Mouse (Mus musculus) inflammation-experienced regulatory T-cells, adult 6 months (primary cell): ENCODE measurements around the gene Hint3. TPM values are rescaled to one million over a fixed set of nuclear protein-coding genes. Genes with fewer than 3 reads are reported as not detected.
"Not testable (repeated sequence)": the region's sequence is repeated elsewhere in the genome, so short reads cannot be mapped to it uniquely, and the experiment has no call there.

Source experiments
- ATAC-seq: one replicate; pipeline ENCODE4 v1.8.0; 2017
- polyA plus RNA-seq, 3 experiments: library from polyadenylated mRNA; unstranded; fragments of 100-300 nt; shearing (Covaris generic); gene quantifications; one replicate each; pipeline ENCODE4 v1.2.1; 2017

The Hint3 gene
- polyA plus RNA-seq, result 10 to 100 TPM; 41.1 to 53.5 (median 46.3) TPM

GRCm38 (mm10) chr10:30629513-30629912, at the start of gene Hint3:
Hint3 (minus strand) TSS chr10:30629632.
- ATAC-seq, result no peak

- no peak for ATAC-seq
Measured at GRCm38 (mm10) chr10:30678051-30678450, 48.6 kb upstream of the Hint3 start.

GRCm38 (mm10) chr10:30674825-30675224, 45.4 kb upstream of the Hint3 start:
- no peak for ATAC-seq

- ATAC-seq, result no peak
Measured at GRCm38 (mm10) chr10:30666580-30666979, 37.1 kb upstream of the Hint3 start.

GRCm38 (mm10) chr10:30660564-30661328, 31.3 kb upstream of the Hint3 start:
- ATAC-seq, result no peak

GRCm38 (mm10) chr10:30655655-30656054, 26.2 kb upstream of the Hint3 start:
- ATAC-seq, result peak; percentile 91

GRCm38 (mm10) chr10:30647681-30648080, 18.2 kb upstream of the Hint3 start:
- no peak for ATAC-seq

GRCm38 (mm10) chr10:30638216-30638615, 8.8 kb upstream of the Hint3 start:
- ATAC-seq, result no peak

GRCm38 (mm10) chr10:30636474-30637154, 7.2 kb upstream of the Hint3 start:
- ATAC-seq, result peak; percentile 53

- no peak for ATAC-seq
Measured at GRCm38 (mm10) chr10:30632718-30633117, 3.3 kb upstream of the Hint3 start.

GRCm38 (mm10) chr10:30629977-30630376, 545 bp upstream of the Hint3 start:
- no peak for ATAC-seq

- ATAC-seq, result not testable (repeated sequence)
Measured at GRCm38 (mm10) chr10:30628444-30628843, 988 bp downstream of the Hint3 start.

- ATAC-seq, result peak; percentile 42
Measured at GRCm38 (mm10) chr10:30627548-30627947, 1.9 kb downstream of the Hint3 start.

GRCm38 (mm10) chr10:30624161-30625019, 5.0 kb downstream of the Hint3 start:
- ATAC-seq, result no peak

- ATAC-seq, result peak; percentile 22
Measured at GRCm38 (mm10) chr10:30622928-30623327, 6.5 kb downstream of the Hint3 start.

- ATAC-seq, result no peak
Measured at GRCm38 (mm10) chr10:30618918-30619210, 10.6 kb downstream of the Hint3 start.

- peak; percentile 91 for ATAC-seq
Measured at GRCm38 (mm10) chr10:30618091-30618917, 11.1 kb downstream of the Hint3 start.

- no peak for ATAC-seq
Measured at GRCm38 (mm10) chr10:30613039-30613438, 16.4 kb downstream of the Hint3 start.

- ATAC-seq, result no peak
Measured at GRCm38 (mm10) chr10:30609614-30610013, 19.8 kb downstream of the Hint3 start.

GRCm38 (mm10) chr10:30608109-30608508, 21.3 kb downstream of the Hint3 start:
- no peak for ATAC-seq

- ATAC-seq, result peak; percentile 92
Measured at GRCm38 (mm10) chr10:30600542-30600966, 28.9 kb downstream of the Hint3 start, which contains the start of gene Trmt11. Trmt11 (minus strand) TSS chr10:30600749.

- ATAC-seq, result peak; percentile 38
Measured at GRCm38 (mm10) chr10:30600094-30600534, 29.3 kb downstream of the Hint3 start.
